Mouse (Mus musculus) skeletal muscle tissue, adult 2 months (tissue): ENCODE data around the gene Nt5c2.

Source experiments
- DNase-seq: peaks from one replicate; pipeline ENCODE4 v3.0.0-alpha.2; 2012; ENCODE audit warnings: low read depth, low spot score

Nt5c2 gene

DNA sequence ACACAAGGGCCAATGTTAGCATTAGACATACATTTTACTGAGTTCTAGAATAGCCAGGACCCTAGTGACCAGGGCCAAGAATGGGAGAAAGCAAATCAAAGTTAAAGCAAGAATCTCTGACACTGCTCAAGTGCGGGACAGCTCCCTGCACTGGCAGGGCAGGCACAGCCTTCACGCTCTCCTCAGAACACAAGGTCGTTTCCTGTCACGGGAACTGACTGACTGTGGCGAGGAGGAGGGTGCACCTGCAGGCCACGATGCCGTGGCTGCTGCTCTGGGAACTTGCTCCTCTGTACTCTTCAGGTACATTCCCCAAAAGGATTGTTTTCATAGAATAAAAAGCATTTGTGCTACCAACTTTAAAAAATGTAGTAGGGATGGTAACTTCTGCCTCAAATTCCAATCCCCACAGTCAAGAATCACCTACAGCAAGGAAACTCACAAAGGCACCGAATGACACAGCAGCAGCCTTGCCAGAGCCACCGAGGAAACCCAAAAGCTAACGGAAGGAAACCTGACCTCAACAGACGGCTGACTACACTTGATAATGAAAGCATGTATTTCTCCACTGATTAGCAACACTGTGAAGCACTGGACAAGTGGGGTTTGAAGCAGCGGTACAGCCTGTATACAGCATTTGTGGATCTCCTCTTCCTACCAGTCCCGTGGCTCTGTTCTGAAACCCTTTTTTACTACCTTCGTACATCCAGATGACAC lies 127.0 kb downstream of the Nt5c2 start:
- DNase-seq: no peak

GRCm38 (mm10) chr19:46886826-46887225 lies 128.1 kb downstream of the Nt5c2 start:
- DNase-seq: no peak

GRCm38 (mm10) chr19:46885365-46885764 lies 129.6 kb downstream of the Nt5c2 start:
- no peak for DNase-seq

DNA sequence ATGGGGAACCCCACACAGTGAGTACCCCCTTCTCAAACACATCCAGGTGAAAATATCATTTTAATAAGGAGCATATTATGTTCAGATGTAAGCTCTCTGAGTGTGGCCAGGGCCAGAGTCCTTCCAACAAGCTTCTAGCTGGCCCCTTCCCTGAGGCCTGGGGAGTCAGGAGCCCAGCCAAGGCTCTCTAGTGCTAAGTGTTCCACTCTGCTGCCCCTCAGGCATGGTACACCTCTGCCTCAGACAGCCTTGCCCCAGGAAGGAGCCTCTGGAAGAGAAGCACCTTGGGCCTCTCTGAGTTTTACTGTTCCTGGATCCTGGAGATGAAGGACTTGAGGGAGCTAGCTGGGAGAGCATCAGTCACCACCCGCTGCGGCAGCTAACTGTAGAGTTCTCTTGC lies 135.1 kb downstream of the Nt5c2 start:
- DNase-seq: no peak

DNA sequence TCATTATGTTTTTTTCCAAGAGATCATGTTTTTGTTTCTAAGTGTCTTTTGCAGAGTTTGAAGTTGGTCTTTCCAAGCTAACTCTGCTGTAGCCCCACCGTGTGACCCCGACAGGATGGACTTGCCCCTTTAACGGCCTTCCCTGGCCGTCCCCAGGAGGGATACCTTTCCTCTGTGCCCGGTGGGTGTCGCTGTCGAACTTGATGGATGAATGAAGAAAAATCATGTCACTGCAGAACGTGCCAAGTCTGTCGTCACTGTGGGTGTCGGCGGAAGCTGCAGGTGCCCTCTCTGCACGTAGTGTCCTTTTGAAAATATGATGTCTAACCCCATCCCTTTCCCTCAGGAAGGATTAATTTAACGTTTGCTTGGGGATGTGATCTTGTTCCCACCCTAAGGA lies 136.6 kb downstream of the Nt5c2 start:
- DNase-seq: peak; percentile 66

DNA sequence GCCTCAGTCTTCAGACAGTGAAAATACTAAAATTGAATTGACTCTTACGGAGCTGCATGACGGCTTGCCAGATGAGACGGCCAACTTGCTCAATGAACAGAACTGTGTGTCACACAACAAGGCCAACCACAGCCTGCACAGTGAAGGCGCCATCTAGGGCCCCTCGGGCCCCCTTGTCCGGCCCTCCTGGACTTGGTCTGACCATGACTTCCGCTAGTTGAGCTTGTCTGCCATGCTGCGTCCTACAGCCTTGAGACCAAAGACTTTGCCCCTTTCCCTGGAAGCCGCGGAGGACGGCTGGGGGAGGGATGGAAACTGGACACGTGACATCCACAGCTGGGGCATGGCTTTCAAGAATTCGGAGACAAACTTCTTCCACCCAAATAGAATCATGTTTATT lies 137.1 kb downstream of the Nt5c2 start:
- no peak for DNase-seq

- DNase-seq: peak; percentile 59
Measured at GRCm38 (mm10) chr19:46875790-46876189, 139.2 kb downstream of the Nt5c2 start.

DNA sequence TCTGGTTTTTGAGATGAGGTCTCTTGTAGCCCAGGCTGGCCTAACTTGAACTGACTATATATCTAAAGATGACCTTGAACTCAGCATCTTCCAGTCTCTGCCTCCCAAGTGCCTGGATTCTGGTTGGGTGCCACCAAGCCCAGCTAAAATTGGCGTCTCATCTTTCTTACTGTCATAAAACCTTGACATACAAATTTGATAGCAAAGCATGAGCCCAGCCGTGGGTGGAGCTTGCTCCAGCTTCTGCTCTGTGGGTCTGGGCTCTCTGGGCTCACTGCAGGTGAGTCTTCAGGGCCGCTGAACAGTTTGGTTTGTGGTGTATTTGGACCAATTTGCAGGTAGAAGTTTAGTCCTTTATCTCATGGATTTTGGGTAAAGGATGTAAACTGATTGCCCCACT lies 141.0 kb downstream of the Nt5c2 start:
- DNase-seq: no peak

DNA sequence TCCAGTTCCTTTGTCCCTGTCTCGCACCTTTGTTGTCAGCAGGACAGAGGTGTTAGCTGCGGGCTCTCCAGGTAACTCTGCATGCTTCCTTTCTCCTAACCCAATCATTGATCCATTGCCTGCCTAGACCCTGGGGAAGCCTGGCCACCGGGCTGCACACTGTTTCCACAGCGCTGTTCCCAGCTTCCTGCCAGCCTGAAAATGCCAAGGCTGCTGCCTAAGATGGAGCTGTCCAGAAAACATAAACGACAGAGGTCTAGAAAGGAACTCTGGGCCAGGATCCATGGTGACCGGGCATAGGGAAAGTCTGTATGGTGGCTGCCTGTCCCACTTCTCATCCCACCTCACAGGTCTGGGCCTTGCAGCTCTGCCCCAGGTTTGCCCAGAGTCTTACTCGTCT lies 143.3 kb downstream of the Nt5c2 start:
- no peak for DNase-seq

DNA sequence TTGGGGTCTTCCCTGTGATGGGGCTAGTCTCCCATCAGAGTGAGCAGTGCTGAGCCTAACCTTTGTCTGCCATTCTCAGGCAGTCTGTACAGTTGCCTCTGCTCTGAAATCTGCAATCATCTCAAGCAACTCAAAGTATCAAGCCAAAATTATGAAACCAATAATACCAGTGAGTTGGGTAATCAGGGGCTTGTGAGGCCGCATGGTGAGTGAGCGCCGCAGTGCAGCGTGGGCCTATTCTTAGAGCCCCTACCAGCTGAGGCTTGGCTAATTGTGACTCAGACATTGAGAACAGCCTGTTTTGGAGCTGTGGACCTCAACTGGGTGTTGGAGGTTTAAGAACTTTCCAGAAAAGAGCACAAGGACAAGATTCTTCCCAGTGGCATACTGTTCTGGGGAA lies 143.9 kb downstream of the Nt5c2 start:
- DNase-seq: no peak

DNA sequence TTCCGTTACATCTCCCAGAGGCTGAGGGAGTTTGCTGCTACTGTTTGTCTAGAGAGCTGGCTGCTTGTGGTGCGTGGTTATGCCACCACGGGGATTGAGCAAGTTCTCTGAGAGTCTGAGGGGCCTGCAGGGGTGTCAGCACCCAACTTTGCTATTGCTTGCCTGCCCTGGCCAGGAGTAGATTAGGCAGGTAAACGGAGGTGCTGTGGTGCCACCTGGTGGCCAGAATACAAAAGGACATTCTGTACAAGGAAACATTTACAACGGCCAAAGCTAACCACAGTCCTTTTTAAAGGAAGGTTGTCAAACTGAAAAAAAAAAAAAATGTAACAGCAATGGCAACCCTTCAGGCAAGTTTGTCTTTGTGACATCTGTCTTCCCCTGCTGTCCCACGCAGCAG lies 145.4 kb downstream of the Nt5c2 start:
- DNase-seq: peak; percentile 74

- DNase-seq: no peak
Measured at GRCm38 (mm10) chr19:46869049-46869448, 145.9 kb downstream of the Nt5c2 start.

DNA sequence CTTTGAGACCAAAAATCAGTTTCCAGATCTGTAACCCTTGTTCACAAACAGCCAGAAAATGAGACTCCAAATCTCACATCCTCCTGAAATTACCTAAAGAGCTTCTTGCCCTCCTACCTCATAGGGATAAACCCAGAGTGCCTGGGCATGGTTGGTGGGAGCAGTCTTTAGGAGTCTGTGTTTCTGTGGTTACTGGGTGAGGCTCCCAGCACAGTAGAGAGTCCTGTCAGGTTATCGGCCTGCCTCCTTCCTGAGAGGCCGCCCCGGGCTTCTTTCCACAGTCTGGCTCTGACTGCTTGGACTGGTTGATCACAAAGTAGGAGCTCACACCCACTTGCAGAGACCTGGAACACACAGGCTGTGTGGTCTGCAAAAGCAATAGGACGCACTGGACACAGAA lies 149.6 kb downstream of the Nt5c2 start:
- DNase-seq: no peak

DNA sequence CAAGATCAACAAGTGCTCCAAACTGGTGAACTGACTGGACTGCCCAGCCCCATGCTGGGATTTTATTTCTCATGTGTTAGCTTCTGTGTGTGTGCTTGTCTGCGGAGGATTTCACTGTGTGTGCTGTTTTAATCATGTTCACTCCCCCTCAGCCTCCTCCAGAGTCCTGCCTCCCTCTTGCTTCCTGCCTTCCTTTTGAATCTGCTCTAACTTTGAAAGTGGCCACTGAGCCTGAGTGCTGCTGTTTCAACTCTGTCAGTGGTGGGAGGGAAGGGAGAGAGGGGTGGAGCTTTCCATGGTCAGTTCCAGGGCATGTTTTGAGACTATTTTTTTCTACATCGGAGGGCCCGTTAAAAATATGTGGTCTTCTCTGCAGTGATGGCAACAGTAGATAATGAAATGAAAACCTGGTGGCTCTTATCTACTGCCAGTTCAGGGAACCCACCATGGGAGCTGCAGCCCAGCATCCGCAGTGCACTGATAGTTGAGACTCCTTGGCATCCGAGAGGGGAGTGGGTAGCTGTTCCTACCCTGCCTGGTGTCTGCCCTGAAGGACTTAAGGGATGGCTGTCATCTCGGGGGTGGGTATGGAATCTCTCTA lies 150.1 kb downstream of the Nt5c2 start:
- no peak for DNase-seq

- DNase-seq: no peak
Measured at GRCm38 (mm10) chr19:46864079-46864478, 150.9 kb downstream of the Nt5c2 start.

GRCm38 (mm10) chr19:46863236-46863927 lies 151.6 kb downstream of the Nt5c2 start:
- DNase-seq: peak; percentile 30

GRCm38 (mm10) chr19:46862556-46862955 lies 152.4 kb downstream of the Nt5c2 start:
- DNase-seq: no peak

GRCm38 (mm10) chr19:46858200-46858599 lies 156.8 kb downstream of the Nt5c2 start:
- DNase-seq: no peak

- no peak for DNase-seq
Measured at GRCm38 (mm10) chr19:46857277-46857989, 157.5 kb downstream of the Nt5c2 start.

DNA sequence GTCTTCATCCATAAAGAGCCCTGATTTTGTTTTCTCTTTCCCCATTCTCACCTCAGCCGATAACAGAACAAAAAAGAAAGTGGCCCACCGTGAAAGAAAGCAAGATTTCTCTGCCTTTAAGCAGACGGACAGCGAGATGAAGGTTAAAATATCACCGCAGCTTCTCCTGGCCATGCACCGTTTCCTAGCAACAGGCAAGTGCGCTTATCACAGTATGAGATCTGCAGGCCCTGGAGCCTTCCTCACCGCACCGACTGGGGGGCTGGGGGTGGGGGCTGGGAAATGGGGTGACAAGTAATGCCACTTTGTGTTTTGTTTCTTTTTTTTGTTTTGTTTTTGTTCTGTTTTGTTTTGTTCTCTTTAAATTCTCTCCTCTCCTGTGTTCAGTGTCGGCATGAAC lies 158.2 kb downstream of the Nt5c2 start:
- no peak for DNase-seq

DNA sequence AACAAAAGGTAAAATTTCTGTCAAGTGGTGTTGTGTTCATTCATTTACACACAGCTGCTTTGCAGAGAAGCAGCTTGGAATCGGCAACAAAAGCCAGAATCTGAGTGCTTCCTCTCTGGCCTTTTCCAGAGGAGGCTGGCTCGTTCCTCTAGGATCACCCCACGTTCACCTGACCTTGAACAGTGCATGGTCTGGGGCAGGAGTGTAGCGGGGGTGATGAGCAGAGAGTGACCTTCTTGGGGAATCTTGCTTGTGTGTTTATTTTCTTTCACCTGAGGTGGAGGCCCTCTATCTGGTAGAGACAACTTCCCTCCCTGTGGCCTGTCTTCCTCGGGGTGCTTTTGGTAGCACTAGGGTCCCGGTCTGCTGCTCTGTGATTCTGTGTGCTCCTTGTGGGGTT lies 158.7 kb downstream of the Nt5c2 start:
- no peak for DNase-seq

- peak; percentile 20 for DNase-seq
Measured at GRCm38 (mm10) chr19:46849443-46849997, 165.4 kb downstream of the Nt5c2 start.
